Mouse (Mus musculus) heart, postnatal 25 days (tissue): ENCODE results near the gene Stra8. TPM values are rescaled to one million over a fixed set of nuclear protein-coding genes. Genes with fewer than 3 reads are reported as not detected.

Source experiments
- DNase-seq: peaks from one replicate; pipeline ENCODE4 v3.0.0; 2022; ENCODE audit warnings: low spot score
- intact Hi-C: fragments of 180-260 bp; cut with DNase I; formaldehyde crosslinking; loops from one replicate; pipeline ENCODE4 v1.15.1; 2025
- total RNA-seq, 2 experiments: library from RNA; stranded (reverse); gene quantifications; 2 replicates each; pipeline ENCODE4 v1.2.3; 2021

Stra8 gene
- total RNA-seq, 2 experiments from 2014 or later, result not detected

GRCm38 (mm10) chr6:34936743-34937142, 16.8 kb downstream of the Stra8 start:
- intact Hi-C loops, result no loop called here
- DNase-seq, result no peak

DNA sequence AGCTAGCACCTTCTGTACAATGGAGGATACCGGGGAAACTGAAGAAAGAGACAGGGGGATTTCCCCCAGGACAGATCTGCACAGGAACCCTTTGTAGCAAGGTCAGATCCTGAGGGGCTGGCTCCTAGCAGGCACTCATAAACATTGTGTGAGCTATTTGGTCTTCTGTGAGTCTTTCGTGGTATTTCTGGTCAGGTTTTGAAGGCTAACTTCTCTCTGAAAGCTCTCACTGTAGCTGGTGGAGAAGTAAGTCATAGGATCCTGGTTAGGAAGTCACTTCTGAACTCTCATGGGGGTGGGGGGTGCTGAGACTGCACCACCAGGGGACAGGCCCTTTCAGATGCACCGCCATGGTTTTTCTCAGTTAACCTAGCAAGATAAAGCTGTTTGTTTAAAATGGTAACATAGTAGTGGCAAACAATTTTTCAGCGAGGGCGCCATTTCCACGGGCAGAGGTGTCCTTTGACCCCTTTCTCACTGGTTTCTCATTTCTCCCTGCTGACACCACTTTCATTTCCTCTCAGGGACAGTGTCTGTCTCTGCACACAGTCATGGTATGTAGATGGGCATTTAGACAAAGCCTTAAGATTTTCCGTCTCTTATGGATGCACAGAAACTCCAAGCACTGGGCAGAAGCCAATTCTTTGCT, 18.4 kb downstream of the Stra8 start:
- no peak for DNase-seq
- intact Hi-C loops, result no loop called here

DNA sequence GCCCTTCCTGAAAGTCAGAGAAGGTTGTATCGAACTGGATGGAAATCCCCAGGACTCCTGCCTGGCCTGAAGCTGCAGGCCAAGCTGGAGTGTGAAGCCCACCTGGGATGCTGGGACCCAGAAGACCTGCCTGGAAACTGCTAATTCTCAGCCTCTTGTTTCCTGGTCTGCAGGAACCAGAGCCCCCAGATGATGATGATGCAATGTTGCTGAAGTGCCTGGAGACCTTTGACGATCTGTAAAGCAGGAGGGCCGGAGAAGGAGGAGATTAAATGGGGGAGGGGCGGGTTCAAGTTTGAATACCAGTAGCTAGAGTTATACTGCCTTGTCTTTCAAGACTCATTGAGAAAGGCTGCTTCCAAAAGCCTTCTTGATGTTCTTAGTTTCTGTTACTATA, 19.0 kb downstream of the Stra8 start:
- no peak for DNase-seq
- intact Hi-C loops, result no loop called here

DNA sequence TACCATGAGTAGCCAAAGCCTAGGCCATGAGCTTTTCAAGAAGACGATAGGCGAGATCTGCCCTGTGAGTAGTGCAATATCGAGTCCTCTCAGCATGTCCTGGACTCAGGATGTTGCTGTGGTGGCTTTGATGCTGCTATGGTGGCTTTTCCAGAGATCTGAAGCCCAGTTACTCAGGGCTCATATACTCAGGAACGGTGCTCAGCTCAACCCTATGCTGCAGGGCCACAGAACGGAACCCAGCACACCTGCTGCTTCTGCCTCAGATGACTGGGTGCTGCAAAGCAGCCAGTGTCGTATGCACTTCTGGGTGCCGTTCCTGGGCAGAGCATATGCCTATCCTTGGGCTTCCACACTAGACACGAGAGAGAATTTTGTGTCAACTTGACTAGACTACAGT, 19.5 kb downstream of the Stra8 start:
- intact Hi-C loops, result no loop called here

GRCm38 (mm10) chr6:34941496-34941895, 21.5 kb downstream of the Stra8 start:
- intact Hi-C loops, result no loop called here
- no peak for DNase-seq

More for the DNA sequence above, 19.5 kb downstream of the Stra8 start:
- DNase-seq, result no peak

GRCm38 (mm10) chr6:34942446-34942845, 22.5 kb downstream of the Stra8 start:
- no peak for DNase-seq
- intact Hi-C loops, result no loop called here

DNA sequence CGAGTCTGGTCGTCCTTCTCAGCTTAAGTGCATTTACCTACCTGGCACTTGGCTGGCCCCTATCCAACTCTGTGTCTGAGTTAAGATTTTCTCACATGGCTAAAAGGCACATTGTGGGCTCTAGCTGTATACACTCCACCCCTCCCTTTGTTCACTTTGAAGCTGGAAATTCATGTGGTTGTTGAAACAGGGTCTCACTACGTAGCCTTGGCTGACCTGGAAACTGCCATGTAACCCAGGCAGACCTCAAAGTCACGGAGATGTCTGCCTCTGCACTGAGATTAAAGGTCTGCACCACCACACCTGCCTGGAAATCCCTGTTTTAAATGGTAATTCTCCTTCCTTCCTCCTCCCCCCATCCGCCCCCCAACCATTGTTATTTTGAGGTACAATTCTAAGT, 23.5 kb downstream of the Stra8 start:
- DNase-seq, result no peak
- intact Hi-C loops, result no loop called here

DNA sequence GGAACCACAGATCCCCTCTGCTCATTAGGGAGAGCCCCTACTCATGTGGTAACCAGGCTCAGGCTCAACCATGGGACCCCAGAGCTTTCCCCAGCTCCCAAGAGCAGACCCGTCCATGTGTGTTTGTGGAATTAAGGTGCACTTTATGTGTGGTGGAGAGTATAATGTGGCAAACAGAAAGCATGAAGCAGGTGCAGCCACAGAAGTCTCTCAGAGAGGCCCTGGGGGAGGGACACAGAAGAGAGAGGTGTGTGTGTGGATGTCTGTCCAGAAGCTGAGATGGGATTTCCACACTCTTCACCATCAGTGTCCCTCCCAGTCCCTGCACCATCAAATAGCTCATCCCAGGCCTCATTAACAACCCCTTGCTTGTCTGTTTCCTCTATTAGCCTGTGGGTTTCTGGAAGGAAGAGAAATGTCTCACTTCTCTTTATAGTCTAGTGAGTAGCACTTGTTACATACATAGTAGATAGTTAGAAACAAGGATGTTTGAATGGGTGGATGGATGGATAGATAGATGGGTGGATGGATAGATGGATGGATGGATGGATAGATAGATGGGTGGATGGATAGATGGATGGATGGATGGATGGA, 26.6 kb downstream of the Stra8 start:
- intact Hi-C loops, result no loop called here
- no peak for DNase-seq

GRCm38 (mm10) chr6:34948461-34948860, 28.5 kb downstream of the Stra8 start:
- intact Hi-C loops, result no loop called here
- DNase-seq, result no peak

- intact Hi-C loops, result no loop called here
- no peak for DNase-seq
These were observed 31.6 kb downstream of the Stra8 start for GRCm38 (mm10) chr6:34951518-34951917.

DNA sequence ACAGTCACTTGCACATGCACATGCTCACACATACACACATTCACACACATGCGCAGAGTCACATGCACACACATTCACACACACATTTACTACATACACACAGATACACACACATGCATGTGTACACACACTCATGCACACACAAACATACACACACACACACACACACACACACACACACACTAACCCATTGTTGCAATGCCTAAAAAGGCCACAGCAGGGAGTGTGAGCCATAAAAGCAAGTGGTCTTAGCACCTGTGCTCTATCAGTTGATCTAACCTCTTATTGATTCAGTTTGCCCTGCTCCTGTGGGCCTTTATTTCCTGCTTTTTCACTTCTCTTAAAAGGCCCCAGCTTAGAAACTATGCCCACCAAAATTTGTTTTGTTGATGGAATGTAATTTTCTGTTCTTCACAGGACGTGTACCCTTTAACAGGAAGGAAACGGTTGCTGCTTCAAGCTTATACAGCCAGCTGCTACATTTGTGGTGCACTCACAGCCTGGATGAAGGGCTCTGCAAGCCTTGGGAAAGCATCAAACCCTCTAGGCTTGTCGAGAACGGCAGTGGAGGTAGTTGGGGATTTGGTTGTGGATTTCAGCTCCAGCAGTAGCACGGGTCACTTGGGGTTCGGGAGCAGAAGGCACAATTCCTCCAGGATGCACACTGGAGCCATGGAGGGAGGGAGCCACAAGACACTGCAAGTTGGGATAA, 32.1 kb downstream of the Stra8 start:
- intact Hi-C loops, result no loop called here
- no peak for DNase-seq

DNA sequence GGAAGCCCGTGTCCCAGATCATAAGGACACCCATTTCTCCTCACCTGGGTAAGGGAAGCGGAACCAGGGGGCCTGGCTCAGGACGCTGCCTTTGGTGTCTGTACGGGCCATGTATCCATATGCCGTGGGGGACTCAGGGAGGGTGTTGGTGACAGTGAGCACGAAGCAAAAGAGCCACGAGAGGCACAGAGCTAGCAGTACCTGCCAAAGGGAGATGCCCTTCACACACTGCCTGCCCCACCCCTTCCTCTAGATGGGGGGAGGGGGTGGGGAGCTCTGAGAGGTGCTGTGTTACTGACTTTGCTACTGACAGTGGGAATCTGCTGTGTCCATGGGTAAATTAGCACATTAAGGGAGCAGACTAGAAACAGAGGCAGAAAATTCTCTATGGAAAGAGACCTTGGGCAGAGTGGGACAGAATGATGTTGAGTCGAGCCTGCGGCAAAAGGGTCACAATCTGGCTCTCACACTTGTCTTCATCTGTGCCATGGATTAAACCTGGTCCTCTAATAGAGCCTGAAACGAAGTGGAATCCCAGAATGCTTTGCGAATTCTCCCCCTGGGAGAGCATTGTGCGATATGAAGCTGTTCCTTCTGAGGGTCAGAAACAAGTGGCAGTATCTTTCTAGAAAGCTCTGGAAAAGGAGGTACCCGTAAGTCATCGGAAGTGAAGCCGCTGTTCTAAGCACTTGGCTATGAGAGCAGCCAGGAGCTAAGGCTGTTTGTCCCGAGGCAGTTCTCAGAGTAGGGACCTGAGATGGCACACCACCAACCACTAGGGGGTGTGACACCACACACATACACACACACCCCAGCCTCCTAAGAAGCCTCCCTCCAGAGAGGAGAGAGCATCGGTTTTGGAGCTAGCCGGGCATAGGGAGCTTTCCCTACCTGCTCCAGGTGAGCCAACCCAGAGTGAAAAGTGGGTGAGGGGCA, 35.2 kb downstream of the Stra8 start:
- DNase-seq, result no peak
- intact Hi-C loops, result no loop called here

- DNase-seq, result no peak
- intact Hi-C loops, result no loop called here
These were observed 35.9 kb downstream of the Stra8 start for GRCm38 (mm10) chr6:34955862-34956241.

DNA sequence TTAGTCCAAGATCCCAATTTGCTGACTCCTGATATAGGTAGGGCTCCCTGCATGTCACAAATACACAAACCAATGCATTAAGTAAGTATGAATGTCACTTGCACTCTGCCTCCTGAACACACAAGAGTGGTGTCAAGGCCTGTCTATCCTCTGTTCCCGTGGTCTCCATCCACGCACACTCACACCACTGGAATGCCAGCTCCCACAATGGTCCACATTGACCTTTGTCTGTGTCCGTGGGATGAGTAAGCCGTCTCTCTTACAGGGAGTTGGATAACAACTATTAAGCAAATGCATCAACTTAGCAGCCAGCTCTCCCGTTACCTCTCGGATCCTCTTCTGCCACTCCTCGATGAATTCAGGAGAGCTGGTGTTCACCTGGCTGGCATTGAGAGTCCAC, 39.2 kb downstream of the Stra8 start:
- intact Hi-C loops, result no loop called here
- no peak for DNase-seq

GRCm38 (mm10) chr6:34964550-34964949, 44.6 kb downstream of the Stra8 start:
- DNase-seq, result no peak
- intact Hi-C loops, result no loop called here

GRCm38 (mm10) chr6:34965819-34966539, 46.0 kb downstream of the Stra8 start:
- intact Hi-C loops, result no loop called here
- no peak for DNase-seq

DNA sequence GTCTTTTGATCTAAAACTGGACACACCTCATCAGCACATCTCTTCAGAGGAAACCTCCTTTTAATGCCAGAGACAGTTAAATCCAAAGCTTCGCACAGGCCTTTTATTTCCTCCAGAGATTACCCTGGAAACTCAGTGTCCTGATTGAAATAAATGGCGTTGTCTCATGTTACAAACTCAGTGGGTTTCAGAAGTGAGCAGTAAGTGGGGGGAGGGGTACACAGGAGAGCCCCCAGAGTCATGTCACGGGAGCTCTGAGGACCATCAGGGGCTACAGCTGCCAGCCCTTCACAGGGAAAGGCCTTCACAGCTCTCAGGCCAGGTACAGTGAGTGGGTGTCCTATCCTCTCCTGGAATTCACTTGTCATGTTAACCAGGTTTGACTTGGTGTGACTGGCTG, 51.2 kb downstream of the Stra8 start:
- no peak for DNase-seq
- intact Hi-C loops, result no loop called here

- intact Hi-C loops, result no loop called here
- DNase-seq, result no peak
These were observed 59.3 kb downstream of the Stra8 start for GRCm38 (mm10) chr6:34979291-34979690.

DNA sequence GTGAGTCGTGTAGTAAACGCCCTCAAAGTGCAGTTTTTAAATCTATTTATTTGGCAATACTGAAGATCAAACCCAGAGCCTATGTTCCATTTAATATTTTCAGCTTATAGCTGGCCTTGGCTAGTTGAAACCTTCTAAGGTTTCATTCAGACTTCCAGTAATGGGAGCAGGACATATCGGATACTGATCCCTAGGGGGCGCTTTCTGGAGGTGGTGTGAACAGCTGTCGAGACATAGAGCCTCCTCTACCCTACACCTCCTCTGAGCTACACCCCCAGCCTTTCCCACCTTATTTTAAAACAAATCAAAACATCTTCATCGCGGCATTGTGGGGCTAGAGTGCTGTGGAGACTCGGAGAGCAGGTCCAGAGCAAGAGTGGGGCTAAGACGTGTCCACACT, 60.7 kb downstream of the Stra8 start:
- no peak for DNase-seq
- intact Hi-C loops, result no loop called here

GRCm38 (mm10) chr6:34987085-34987645, 67.2 kb downstream of the Stra8 start:
- no peak for DNase-seq
- intact Hi-C loops, result no loop called here
